Comparison of ENCODE assay signal across 8 mouse cellular contexts in genomic region chr11:4258657-4259082, GRCm38 (mm10). TPM values are rescaled to one million over a fixed set of nuclear protein-coding genes. Genes with fewer than 3 reads are reported as not detected.
DNase-seq lines count a peak whose midpoint lies in the region; ATAC-seq and TF ChIP-seq lines count a peak whose summit lies in the region.

No protein-coding gene starts in this region.

- no peaks in the 10 kb centered on the region for H3K9me3 ChIP-seq in intestine, postnatal 0 days (ENCODE audit: control insufficient read depth)
- H3K9me3 ChIP-seq in midbrain, embryonic 11.5 days (ENCODE audit: control insufficient read depth, low read length), result no peaks in the 10 kb centered on the region

- intact Hi-C loops in left cerebral cortex, postnatal 4 days (cut with DNase I), result loop anchor here (2.0 kb wide), 1 partner anchor 164 kb away; no protein-coding TSS in a partner anchor

- WGBS in intestine, postnatal 0 days, result under 1% methylated on average over 7 of the region's 7 CpGs
- WGBS in midbrain, embryonic 11.5 days, result 2% methylated on average over 7 of the region's 7 CpGs

- peak; percentile 90 for DNase-seq in adrenal gland, postnatal 10 days
- peak; percentile 86 for DNase-seq in embryo, embryonic 9.5 days (ENCODE audit: extremely low spot score)
- DNase-seq in left cerebral cortex, postnatal 4 days, result peak; percentile 79
- DNase-seq in midbrain, embryonic 11.5 days (ENCODE audit: low spot score, missing footprints), result peak; percentile 99
- DNase-seq in right cerebral cortex, postnatal 4 days, result peak; percentile 84
- peak; percentile 72 for DNase-seq in yolk sac, embryonic 10.5 days (ENCODE audit: low spot score)

- H3K4me3 ChIP-seq in intestine, postnatal 0 days (ENCODE audit: low read depth, low read length), result peak overlapping the region; percentile 21; the same call in 1 of the 2 replicates
- no peak overlapping the region for H3K4me3 ChIP-seq in midbrain, embryonic 11.5 days (ENCODE audit: low read depth, low read length)

- peak; percentile 77 for ATAC-seq in granulocyte monocyte progenitor cell, adult 5-6 weeks (replicated peaks; ENCODE audit: poor library complexity, severe bottlenecking)
- ATAC-seq in intestine, postnatal 0 days, result peak; percentile 29; the same call in 1 of the 2 replicates
- ATAC-seq in midbrain, embryonic 11.5 days (ENCODE audit: low FRiP score), result peak; percentile 61

- TF ChIP-seq CTCF in intestine, postnatal 0 days (IDR thresholded peaks at IDR 0.05; ENCODE audit: low read depth), result peak; percentile 92

- H3K27ac ChIP-seq in intestine, postnatal 0 days (ENCODE audit: low read depth, low read length), result peak overlapping the region; percentile 93; the same call in 1 of the 2 replicates
- no peak overlapping the region for H3K27ac ChIP-seq in midbrain, embryonic 11.5 days (ENCODE audit: low read depth, low read length)

- no peaks in the 10 kb centered on the region for H3K27me3 ChIP-seq in intestine, postnatal 0 days (replicated peaks; ENCODE audit: control insufficient read depth, insufficient read depth, low read length)
- H3K27me3 ChIP-seq in midbrain, embryonic 11.5 days (ENCODE audit: control insufficient read depth, insufficient read depth, low read length), result no peaks in the 10 kb centered on the region

- peak overlapping the region; percentile 61 for H3K4me2 ChIP-seq in intestine, postnatal 0 days (replicated peaks; ENCODE audit: low read depth)
- H3K4me2 ChIP-seq in midbrain, embryonic 11.5 days, result peak overlapping the region; percentile 23

- no peak overlapping the region for H3K9ac ChIP-seq in intestine, postnatal 0 days (ENCODE audit: low read depth, low read length)
- no peak overlapping the region for H3K9ac ChIP-seq in midbrain, embryonic 11.5 days (ENCODE audit: low read length)

- peaks cover 22% of the 10 kb centered on the region for H3K4me1 ChIP-seq in intestine, postnatal 0 days (replicated peaks; ENCODE audit: control insufficient read depth, insufficient read depth, low read length)
- H3K4me1 ChIP-seq in midbrain, embryonic 11.5 days (ENCODE audit: control insufficient read depth, insufficient read depth, low read length), result no peaks in the 10 kb centered on the region

- no peaks in the 10 kb centered on the region for H3K36me3 ChIP-seq in intestine, postnatal 0 days (ENCODE audit: control insufficient read depth, insufficient read depth)
- H3K36me3 ChIP-seq in midbrain, embryonic 11.5 days (ENCODE audit: control insufficient read depth, insufficient read depth, low read length), result no peaks in the 10 kb centered on the region

RNA-seq across cellular contexts. Expression of gene Lif, which starts 1.3 kb away (rescaled TPM):
- under 1 TPM; 0.30 to 0.69 TPM for total RNA-seq in adrenal gland, postnatal 10 days (2021)
- 0.38 and 0.56 TPM in 2 replicates for total RNA-seq in granulocyte monocyte progenitor cell, adult 5-6 weeks (2014; fragmentation: Nextera tagmentation)
- 0.86 and 1.2 TPM in 2 replicates for total RNA-seq in granulocyte monocyte progenitor cell, adult 5-6 weeks (2017)
- polyA plus RNA-seq in intestine, postnatal 0 days (2015; fragmentation: Nextera tagmentation; extraction: Ambion mirVana), result 0.92 and 1.2 TPM in 2 replicates
- total RNA-seq in left cerebral cortex, postnatal 4 days (2021), result under 1 TPM; 0.08 TPM
- not detected in 2 replicates for polyA plus RNA-seq in midbrain, embryonic 11.5 days (2014; fragmentation: Nextera tagmentation; extraction: Ambion mirVana)

RNA-seq across cellular contexts. Expression of gene Osm, which starts 22.4 kb away (rescaled TPM):
- under 1 TPM in 1 of 2 experiments, not detected in 1; 0.18 TPM for total RNA-seq in adrenal gland, postnatal 10 days (2021)
- 6.4 and 10.8 TPM in 2 replicates for total RNA-seq in granulocyte monocyte progenitor cell, adult 5-6 weeks (2014; fragmentation: Nextera tagmentation)
- 16.6 and 18.9 TPM in 2 replicates for total RNA-seq in granulocyte monocyte progenitor cell, adult 5-6 weeks (2017)
- 0.08 and 0.20 TPM in 2 replicates for polyA plus RNA-seq in intestine, postnatal 0 days (2015; fragmentation: Nextera tagmentation; extraction: Ambion mirVana)
- total RNA-seq in left cerebral cortex, postnatal 4 days (2021), result under 1 TPM in 1 of 2 experiments, not detected in 1; 0.30 TPM
- not detected in 2 replicates for polyA plus RNA-seq in midbrain, embryonic 11.5 days (2014; fragmentation: Nextera tagmentation; extraction: Ambion mirVana)

RNA-seq across cellular contexts. Expression of gene Castor1, which starts 40.6 kb away (rescaled TPM):
- total RNA-seq in adrenal gland, postnatal 10 days (2021), result 1 to 10 TPM; 5.6 to 8.3 TPM
- not detected in 2 replicates for total RNA-seq in granulocyte monocyte progenitor cell, adult 5-6 weeks (2014; fragmentation: Nextera tagmentation)
- 0.10 TPM in 1 of 2 replicates, not detected in the other for total RNA-seq in granulocyte monocyte progenitor cell, adult 5-6 weeks (2017)
- 10.3 and 14.7 TPM in 2 replicates for polyA plus RNA-seq in intestine, postnatal 0 days (2015; fragmentation: Nextera tagmentation; extraction: Ambion mirVana)
- total RNA-seq in left cerebral cortex, postnatal 4 days (2021), result 1 to 10 TPM; 1.8 to 1.9 TPM
- 2.5 and 2.7 TPM in 2 replicates for polyA plus RNA-seq in midbrain, embryonic 11.5 days (2014; fragmentation: Nextera tagmentation; extraction: Ambion mirVana)

Comparison
In these comparisons a context has a peak if more than half of its experiments do, and no peak if none do; other contexts are left out.
1. RNA of gene Osm, which starts 22.4 kb away (total RNA-seq): 6.4 to 18.9 TPM in granulocyte monocyte progenitor cell, adult 5-6 weeks; 0.30 TPM in left cerebral cortex, postnatal 4 days and 0.18 TPM in adrenal gland, postnatal 10 days; every median in the first group is over 4 times any median in the second.
2. Peak in every context shown above with its lines, with median percentiles within 50 percentile points of each other: DNase-seq and ATAC-seq.